Mouse (Mus musculus) forebrain, embryonic 10.5 days (tissue): ENCODE measurements around the gene Mup15. TPM values are rescaled to one million over a fixed set of nuclear protein-coding genes. Genes with fewer than 3 reads are reported as not detected.
"Not testable (repeated sequence)": the region's sequence is repeated elsewhere in the genome, so short reads cannot be mapped to it uniquely, and the experiment has no call there.

Source experiments
- DNase-seq: peaks from one replicate; pipeline ENCODE4 v3.0.0-alpha.2; 2017; ENCODE audit warnings: low spot score; ENCODE audit errors: extremely low spot score
- H3K27ac ChIP-seq: fragments of 300-500 bp; sonication (generic); 2 replicates; pipeline ENCODE4 v1.5.1; 2016; ENCODE audit warnings: mild to moderate bottlenecking
- H3K27me3 ChIP-seq: fragments of 300-500 bp; sonication (generic); 2 replicates; pipeline ENCODE4 v1.6.1; 2016; ENCODE audit warnings: mild to moderate bottlenecking; ENCODE audit not compliant: poor library complexity, severe bottlenecking
- H3K36me3 ChIP-seq: fragments of 300-500 bp; sonication (generic); replicated peaks from 2 replicates; pipeline ENCODE4 v1.6.1; 2016; ENCODE audit warnings: mild to moderate bottlenecking, moderate library complexity
- H3K4me1 ChIP-seq: fragments of 300-500 bp; sonication (generic); 2 replicates; pipeline ENCODE4 v1.6.1; 2016
- H3K4me3 ChIP-seq: fragments of 300-500 bp; sonication (generic); 2 replicates; pipeline ENCODE4 v1.5.1; 2016; ENCODE audit warnings: mild to moderate bottlenecking, moderate library complexity
- H3K9me3 ChIP-seq: fragments of 300-500 bp; sonication (generic); 2 replicates; pipeline ENCODE4 v1.6.1; 2016; ENCODE audit warnings: mild to moderate bottlenecking, moderate library complexity
- WGBS: fragments of 180-500 bp; shearing (Covaris S2); methylation state at CpG from one replicate; pipeline ENCODE4 v1.1.7; 2016; 5-methylcytosine and 5-hydroxymethylcytosine counted together
- polyA plus RNA-seq: library from polyadenylated mRNA; unstranded; fragments of >200 nt; fragmentation: Nextera tagmentation; extraction: Ambion mirVana; gene quantifications from 2 replicates; pipeline ENCODE4 v1.2.1, GENCODE M21; 2016

The Mup15 gene
- not detected in 2 replicates for polyA plus RNA-seq

DNA sequence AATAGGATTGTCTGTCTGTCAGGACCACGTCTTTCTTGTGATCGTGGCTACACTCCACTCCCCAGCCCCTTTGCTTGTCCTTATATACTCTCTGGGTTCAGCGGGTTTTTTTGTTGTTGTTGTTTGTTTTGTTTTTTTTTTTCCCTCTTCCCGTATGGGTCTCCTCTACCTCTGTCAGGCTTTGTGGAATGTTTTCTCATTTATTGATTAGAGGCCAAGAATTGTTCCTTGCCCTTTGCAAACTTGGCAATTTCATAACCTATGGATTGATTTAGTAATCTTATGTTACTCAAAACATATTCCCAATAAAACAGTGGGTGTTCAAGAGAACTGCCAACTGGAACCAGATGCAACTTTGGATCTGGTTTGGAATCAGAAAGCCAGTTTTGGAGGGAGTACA lies at the start of gene Mup15:
Gene Mup15 (minus strand): TSS at position 101 of the 400 bp plus-strand sequence.
- not testable (repeated sequence) for H3K4me1 ChIP-seq, H3K4me3 ChIP-seq, H3K9me3 ChIP-seq, H3K27me3 ChIP-seq, H3K27ac ChIP-seq, DNase-seq, H3K36me3 ChIP-seq
- no CpG with 5 or more reads among the region's 4 CpGs for WGBS

Other genes with a start within 250 kb of the Mup15 start
- not detected in 2 replicates for gene Mup13, start 211.5 kb downstream of the Mup15 start, polyA plus RNA-seq
- gene Mup14, start 135.7 kb downstream of the Mup15 start, polyA plus RNA-seq = not detected in 2 replicates
- not detected in 2 replicates for gene Mup16, start 79.8 kb upstream of the Mup15 start, polyA plus RNA-seq
- gene Mup17, start 156.1 kb upstream of the Mup15 start, polyA plus RNA-seq = not detected in 2 replicates
- gene Mup18, start 234.4 kb upstream of the Mup15 start, polyA plus RNA-seq = not detected in 2 replicates